Mouse (Mus musculus) hindbrain, embryonic 16.5 days (tissue): ENCODE measurements around the gene Hbb-bh1. TPM values are rescaled to one million over a fixed set of nuclear protein-coding genes. Genes with fewer than 3 reads are reported as not detected.
"Not testable (repeated sequence)": the region's sequence is repeated elsewhere in the genome, so short reads cannot be mapped to it uniquely, and the experiment has no call there.

ENCODE experiments used
- ATAC-seq: fragments of 200-750 bp; cut with Nextera tagmentation; 2 replicates; pipeline ENCODE4 v1.8.0; 2017; ENCODE audit warnings: moderate TSS enrichment, moderate library complexity
- H3K27ac ChIP-seq: fragments of 300-500 bp; sonication (generic); 2 replicates; pipeline ENCODE4 v1.5.1; 2014; ENCODE audit warnings: low read depth, mild to moderate bottlenecking, control low read depth, low read length, moderate library complexity
- H3K27me3 ChIP-seq: fragments of 300-500 bp; sonication (generic); replicated peaks from 2 replicates; pipeline ENCODE4 v1.6.1; 2014; ENCODE audit warnings: low read length; ENCODE audit not compliant: control insufficient read depth, insufficient read depth
- H3K36me3 ChIP-seq: fragments of 300-500 bp; sonication (generic); 2 replicates; pipeline ENCODE4 v1.6.1; 2014; ENCODE audit warnings: mild to moderate bottlenecking, low read length, moderate library complexity, mixed read lengths; ENCODE audit not compliant: control insufficient read depth, insufficient read depth
- H3K4me1 ChIP-seq: fragments of 300-500 bp; sonication (generic); 2 replicates; pipeline ENCODE4 v1.6.1; 2014; ENCODE audit warnings: low read depth, low read length; ENCODE audit not compliant: control insufficient read depth, insufficient read depth
- H3K4me2 ChIP-seq: fragments of 300-500 bp; sonication (generic); 2 replicates; pipeline ENCODE4 v1.6.1; 2014; ENCODE audit warnings: mild to moderate bottlenecking, low read length, control low read depth, moderate library complexity
- H3K4me3 ChIP-seq: fragments of 300-500 bp; sonication (generic); 2 replicates; pipeline ENCODE4 v1.5.1; 2014; ENCODE audit warnings: mild to moderate bottlenecking, low read length, control low read depth, moderate library complexity
- H3K9ac ChIP-seq: fragments of 300-500 bp; sonication (generic); 2 replicates; pipeline ENCODE4 v1.6.1; 2014; ENCODE audit warnings: low read depth, mild to moderate bottlenecking, control low read depth, low read length, moderate library complexity
- H3K9me3 ChIP-seq: fragments of 300-500 bp; sonication (generic); 2 replicates; pipeline ENCODE4 v1.6.1; 2014; ENCODE audit warnings: mild to moderate bottlenecking, low read length, moderate library complexity; ENCODE audit not compliant: control insufficient read depth
- WGBS: fragments of 180-500 bp; shearing (Covaris S2); extraction: QIAGEN DNeasy Blood & Tissue Kit; methylation state at CpG from one replicate; pipeline ENCODE4 v1.1.7; 2014; 5-methylcytosine and 5-hydroxymethylcytosine counted together
- polyA plus RNA-seq: library from polyadenylated mRNA; unstranded; fragments of >200 nt; fragmentation: Nextera tagmentation; extraction: Ambion mirVana; gene quantifications from 2 replicates; pipeline ENCODE4 v1.2.1, GENCODE M21; 2015

The Hbb-bh1 gene
- polyA plus RNA-seq, 1 experiment from 2014 or later, result not detected

- no peaks in the 10 kb centered on the region for H3K27me3 ChIP-seq
- no peak overlapping the region for H3K9ac ChIP-seq
- ATAC-seq, result no peak
- no peaks in the 10 kb centered on the region for H3K9me3 ChIP-seq
- WGBS, result 73% methylated on average over 1 of the region's 1 CpGs
- H3K4me3 ChIP-seq, result no peak overlapping the region
- no peak overlapping the region for H3K4me2 ChIP-seq
- H3K36me3 ChIP-seq, result no peaks in the 10 kb centered on the region
- H3K27ac ChIP-seq, result no peak overlapping the region
- H3K4me1 ChIP-seq, result no peaks in the 10 kb centered on the region
Measured at GRCm38 (mm10) chr7:103854669-103855068, 11.7 kb upstream of the Hbb-bh1 start.

GRCm38 (mm10) chr7:103853090-103853489 is 10.1 kb upstream of the Hbb-bh1 start, which contains the start of gene Hbb-y:
Gene Hbb-y, minus strand, starts transcription at chr7:103853216.
- 68% methylated on average over 2 of the region's 2 CpGs for WGBS
- ATAC-seq, result no peak
- H3K4me2 ChIP-seq, result no peak within 1 kb of the TSS

GRCm38 (mm10) chr7:103844525-103845325 is 1.8 kb upstream of the Hbb-bh1 start:
- no peak overlapping the region for H3K4me3 ChIP-seq
- H3K27me3 ChIP-seq, result no peaks in the 10 kb centered on the region
- H3K9me3 ChIP-seq, result no peaks in the 10 kb centered on the region; the same call in 1 of the 2 replicates
- ATAC-seq, result no peak
- no peak overlapping the region for H3K9ac ChIP-seq
- 42% methylated on average over 2 of the region's 2 CpGs for whole genome bisulfite sequencing
- H3K27ac ChIP-seq, result no peak overlapping the region
- no peaks in the 10 kb centered on the region for H3K4me1 ChIP-seq
- H3K36me3 ChIP-seq, result no peaks in the 10 kb centered on the region
- H3K4me2 ChIP-seq, result no peak overlapping the region

More at GRCm38 (mm10) chr7:103853090-103853489, 10.1 kb upstream of the Hbb-bh1 start, which contains the start of gene Hbb-y:
- no peak within 1 kb of the TSS for H3K27ac ChIP-seq
- no peak within 1 kb of the TSS for H3K4me3 ChIP-seq
- H3K27me3 ChIP-seq, result no peaks in the 10 kb centered on the region
- no peak within 1 kb of the TSS for H3K9ac ChIP-seq
- no peaks in the 10 kb centered on the region; the same call in 1 of the 2 replicates for H3K9me3 ChIP-seq
- no peaks in the 10 kb centered on the region for H3K36me3 ChIP-seq
- no peaks in the 10 kb centered on the region for H3K4me1 ChIP-seq

- no peak for ATAC-seq
- WGBS, result 65% methylated on average over 3 of the region's 3 CpGs
- no peaks in the 10 kb centered on the region for H3K9me3 ChIP-seq
- no peaks in the 10 kb centered on the region for H3K4me1 ChIP-seq
- no peak within 1 kb of the TSS for H3K27ac ChIP-seq
- no peak within 1 kb of the TSS for H3K9ac ChIP-seq
- H3K27me3 ChIP-seq, result no peaks in the 10 kb centered on the region
- H3K4me2 ChIP-seq, result no peak within 1 kb of the TSS
- H3K4me3 ChIP-seq, result no peak within 1 kb of the TSS
- no peaks in the 10 kb centered on the region for H3K36me3 ChIP-seq
Measured at GRCm38 (mm10) chr7:103840268-103840667, 2.7 kb downstream of the Hbb-bh1 start, which contains the start of gene Hbb-bh2. Gene Hbb-bh2, minus strand, starts transcription at chr7:103840520.

- no peak within 1 kb of the TSS for H3K4me3 ChIP-seq
- H3K36me3 ChIP-seq, result no peaks in the 10 kb centered on the region
- H3K27me3 ChIP-seq, result no peaks in the 10 kb centered on the region
- no peaks in the 10 kb centered on the region for H3K4me1 ChIP-seq
- ATAC-seq, result no peak
- H3K4me2 ChIP-seq, result no peak within 1 kb of the TSS
- H3K27ac ChIP-seq, result no peak within 1 kb of the TSS
- H3K9me3 ChIP-seq, result no peaks in the 10 kb centered on the region
- H3K9ac ChIP-seq, result no peak within 1 kb of the TSS
- WGBS, result 88% methylated on average over 4 of the region's 4 CpGs
Measured at GRCm38 (mm10) chr7:103827808-103828207, 15.2 kb downstream of the Hbb-bh1 start, which contains the start of gene Hbb-bs. Gene Hbb-bs, minus strand, starts transcription at chr7:103828096.

- not testable (repeated sequence) for H3K27me3 ChIP-seq, H3K4me3 ChIP-seq, H3K9ac ChIP-seq, H3K4me2 ChIP-seq, H3K27ac ChIP-seq, H3K9me3 ChIP-seq, H3K4me1 ChIP-seq, ATAC-seq, H3K36me3 ChIP-seq
- no CpG with 5 or more reads among the region's 2 CpGs for WGBS
Measured at GRCm38 (mm10) chr7:103827139-103827538, 15.8 kb downstream of the Hbb-bh1 start.

GRCm38 (mm10) chr7:103826255-103826887 is 16.6 kb downstream of the Hbb-bh1 start:
- no peaks in the 10 kb centered on the region for H3K36me3 ChIP-seq
- no peaks in the 10 kb centered on the region for H3K9me3 ChIP-seq
- no peak overlapping the region for H3K4me3 ChIP-seq
- no peaks in the 10 kb centered on the region for H3K27me3 ChIP-seq
- H3K9ac ChIP-seq, result no peak overlapping the region
- no peak overlapping the region for H3K4me2 ChIP-seq
- H3K4me1 ChIP-seq, result no peaks in the 10 kb centered on the region
- no peak for ATAC-seq
- 49% methylated on average over 3 of the region's 3 CpGs for WGBS
- no peak overlapping the region for H3K27ac ChIP-seq

- no peak overlapping the region for H3K4me3 ChIP-seq
- no peak for ATAC-seq
- no peaks in the 10 kb centered on the region for H3K36me3 ChIP-seq
- H3K9ac ChIP-seq, result no peak overlapping the region
- no peaks in the 10 kb centered on the region for H3K9me3 ChIP-seq
- H3K4me2 ChIP-seq, result no peak overlapping the region
- H3K27me3 ChIP-seq, result no peaks in the 10 kb centered on the region
- H3K27ac ChIP-seq, result no peak overlapping the region
- 89% methylated on average over 3 of the region's 3 CpGs for WGBS
- H3K4me1 ChIP-seq, result no peaks in the 10 kb centered on the region
Measured at GRCm38 (mm10) chr7:103825536-103826254, 17.3 kb downstream of the Hbb-bh1 start.

- no peaks in the 10 kb centered on the region for H3K36me3 ChIP-seq
- ATAC-seq, result no peak
- WGBS, result 83% methylated on average over 2 of the region's 2 CpGs
Measured at GRCm38 (mm10) chr7:103824597-103824996, 18.4 kb downstream of the Hbb-bh1 start.

More at GRCm38 (mm10) chr7:103824597-103824996, 18.4 kb downstream of the Hbb-bh1 start:
- Histone ChIP-seq H3K27me3 (no peaks in the 10 kb centered on the region), H3K4me2 (no peak overlapping the region), H3K4me3 (no peak overlapping the region), H3K4me1 (no peaks in the 10 kb centered on the region), H3K9me3 (no peaks in the 10 kb centered on the region), H3K9ac (no peak overlapping the region), H3K27ac (no peak overlapping the region)
